Mouse (Mus musculus): ENCODE results near the gene Cenpc1. TPM values are rescaled to one million over a fixed set of nuclear protein-coding genes. Genes with fewer than 3 reads are reported as not detected.

Gene Cenpc1
- total and polyA plus RNA-seq, 2 experiments from 2014 or later = 22.9 to 29.1 TPM

DNA sequence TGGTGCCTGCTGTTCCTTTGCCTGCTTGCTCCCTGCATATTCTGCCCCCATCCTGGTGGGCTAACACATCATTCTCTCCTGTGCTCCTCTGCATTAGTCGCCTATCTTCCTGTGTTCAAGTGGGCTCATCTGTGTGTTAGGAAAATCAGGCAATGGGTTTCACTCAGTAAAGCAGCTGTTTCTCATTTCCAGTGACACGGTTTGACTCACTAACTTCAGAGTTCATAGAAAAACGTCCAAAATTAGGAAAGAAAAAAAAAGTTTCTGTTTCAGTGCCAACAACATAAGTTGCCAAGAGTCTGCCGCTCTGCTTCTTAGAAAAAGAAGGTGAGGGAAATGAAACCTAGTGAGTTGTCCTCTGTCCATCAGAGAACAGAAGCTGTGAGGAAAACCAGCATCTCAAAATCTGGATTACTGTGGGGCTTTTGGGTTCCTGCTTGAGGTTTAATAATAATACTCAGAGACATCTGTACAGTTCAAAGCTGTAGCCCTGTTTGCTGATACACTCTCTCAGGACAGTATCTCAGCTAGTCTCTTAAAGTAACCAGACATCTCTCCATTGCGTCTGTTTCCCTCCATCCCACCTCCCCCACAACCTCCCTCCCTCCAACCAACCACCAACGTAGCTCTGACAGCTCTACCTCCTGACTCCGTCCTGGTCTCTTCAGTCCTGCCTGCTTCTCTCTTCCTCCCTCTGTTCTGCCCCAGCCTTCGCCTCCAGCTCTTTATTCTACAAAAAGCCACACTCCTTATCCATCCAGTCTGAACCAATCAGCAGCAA lies 87.5 kb downstream of the Cenpc1 start:
- ATAC-seq (no peak), DNase-seq (no peak)
- WGBS = 58% methylated on average over 8 of the region's 8 CpGs
- no peak for TF ChIP-seq CTCF (IDR thresholded peaks at IDR 0.05; ENCODE audit: low read depth)
- Histone ChIP-seq H3K9me3 (ENCODE audit: low read length) (no peaks in the 10 kb centered on the region), H3K4me3 (ENCODE audit: low read depth, low read length) (no peak overlapping the region), H3K27ac (ENCODE audit: low read depth, low read length) (no peak overlapping the region), H3K9ac (no peak overlapping the region), H3K36me3 (ENCODE audit: insufficient read depth) (no peaks in the 10 kb centered on the region), H3K4me2 (ENCODE audit: low read depth) (no peak overlapping the region), H3K27me3 (ENCODE audit: insufficient read depth, low read length) (no peaks in the 10 kb centered on the region), H3K4me1 (ENCODE audit: insufficient read depth) (no peaks in the 10 kb centered on the region)

DNA sequence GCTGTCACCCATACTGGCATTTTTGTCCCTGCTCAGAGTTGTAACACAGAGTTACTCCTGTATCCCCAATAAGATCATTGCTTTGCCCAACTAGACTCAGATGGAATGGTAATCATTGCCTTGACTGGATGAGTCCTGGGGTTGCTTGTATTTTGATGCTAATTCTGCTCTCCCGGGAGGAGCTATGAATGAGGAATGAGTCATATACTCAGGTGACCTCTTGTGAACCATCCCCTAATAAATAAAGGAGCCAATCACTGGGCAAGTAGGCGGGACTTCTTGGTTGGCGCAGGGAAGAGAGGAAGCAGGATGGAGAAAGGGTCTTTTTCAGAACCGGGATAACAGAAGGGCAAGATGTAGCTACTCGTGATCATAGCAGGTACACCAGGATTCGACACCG lies 102.6 kb downstream of the Cenpc1 start:
- H3K27me3 ChIP-seq (ENCODE audit: insufficient read depth, low read length) = no peaks in the 10 kb centered on the region
- H3K27ac ChIP-seq (ENCODE audit: low read depth, low read length) = no peak overlapping the region
- H3K36me3 ChIP-seq (ENCODE audit: insufficient read depth) = no peaks in the 10 kb centered on the region
- TF ChIP-seq CTCF (IDR thresholded peaks at IDR 0.05; ENCODE audit: low read depth) = no peak
- DNase-seq (no peak), ATAC-seq (no peak)
- no peak overlapping the region for H3K4me3 ChIP-seq (ENCODE audit: low read depth, low read length)
- no peak overlapping the region for H3K4me2 ChIP-seq (ENCODE audit: low read depth)
- no peaks in the 10 kb centered on the region for H3K4me1 ChIP-seq (ENCODE audit: insufficient read depth)
- no peak overlapping the region for H3K9ac ChIP-seq
- H3K9me3 ChIP-seq (ENCODE audit: low read length) = no peaks in the 10 kb centered on the region
- WGBS = 84% methylated on average over 7 of the region's 7 CpGs

Other genes with a start within 250 kb of the Cenpc1 start
- gene Stap1, start 6.2 kb upstream of the Cenpc1 start, total RNA-seq (2014; rRNA removed) = 0.05 TPM in 1 of 2 replicates, not detected in the other
- gene Stap1, start 6.2 kb upstream of the Cenpc1 start, polyA plus RNA-seq (2015; fragmentation: Nextera tagmentation; extraction: Ambion mirVana) = 0.15 and 0.53 TPM in 2 replicates
- 16.5 and 18.7 TPM in 2 replicates for gene Uba6, start 107.2 kb upstream of the Cenpc1 start, total RNA-seq (2014; rRNA removed)
- gene Uba6, start 107.2 kb upstream of the Cenpc1 start, polyA plus RNA-seq (2015; fragmentation: Nextera tagmentation; extraction: Ambion mirVana) = 5.1 and 6.7 TPM in 2 replicates
- not detected in 2 replicates for gene Gnrhr, start 132.3 kb upstream of the Cenpc1 start, total RNA-seq (2014; rRNA removed)
- gene Gnrhr, start 132.3 kb upstream of the Cenpc1 start, polyA plus RNA-seq (2015; fragmentation: Nextera tagmentation; extraction: Ambion mirVana) = not detected in 2 replicates
- not detected in 2 replicates for gene Tmprss11c, start 223.7 kb upstream of the Cenpc1 start, total RNA-seq (2014; rRNA removed)
- gene Tmprss11c, start 223.7 kb upstream of the Cenpc1 start, polyA plus RNA-seq (2015; fragmentation: Nextera tagmentation; extraction: Ambion mirVana) = not detected in 2 replicates

All from forebrain, postnatal 0 days (tissue).